Mouse (Mus musculus): Measurements from ENCODE around the gene Polr2j. TPM values are rescaled to one million over a fixed set of nuclear protein-coding genes. Genes with fewer than 3 reads are reported as not detected.
"Not testable (repeated sequence)": the region's sequence is repeated elsewhere in the genome, so short reads cannot be mapped to it uniquely, and the experiment has no call there.

Polr2j gene
- total and polyA plus RNA-seq, 3 experiments, result 117 to 160 (median 137) TPM

- Histone ChIP-seq H3K27me3 (replicated peaks) (no peaks in the 10 kb centered on the region), H3K4me2 (ENCODE audit: insufficient read depth, low read depth, poor library complexity, severe bottlenecking) (no peak overlapping the region), H3K79me2 (replicated peaks; ENCODE audit: control insufficient read depth, extremely low read depth, insufficient read depth, poor library complexity, severe bottlenecking) (no peaks in the 10 kb centered on the region), H3K9me3 (replicated peaks; ENCODE audit: low read length) (peaks cover 3% of the 10 kb centered on the region), H3K27ac (ENCODE audit: insufficient read depth, low read depth) (no peak overlapping the region), H3K9ac (ENCODE audit: insufficient read depth, low read depth) (no peak overlapping the region), H3K4me3 (replicated peaks in 1 of 3; ENCODE audit: low read depth in 2 of 3, low read length in 2 of 3, poor library complexity in 1 of 3) (no peak overlapping the region), H3K36me3 (replicated peaks in 1 of 2; ENCODE audit: control insufficient read depth in 1 of 2, insufficient read depth in 1 of 2, low read length in 1 of 2) (peaks cover 7 to 32% of the 10 kb centered on the region in 2 experiments), H3K4me1 (ENCODE audit: control insufficient read depth in 1 of 2, insufficient read depth in 2 of 2) (peaks cover 4% of the 10 kb centered on the region in 2 experiments; a peak in 3 of 4 replicates)
- no peak for DNase-seq (ENCODE audit: extremely low read depth)
- TF ChIP-seq MAFK (IDR thresholded peaks at IDR 0.05; ENCODE audit: insufficient replicate concordance, low read length) (no peak), KAT2A (IDR thresholded peaks at IDR 0.05; ENCODE audit: insufficient replicate concordance, low read length) (no peak), SIN3A (IDR thresholded peaks at IDR 0.05; ENCODE audit: low read length) (no peak), PAX5 (IDR thresholded peaks at IDR 0.05; ENCODE audit: low read length) (no peak), IRF4 (IDR thresholded peaks at IDR 0.05; ENCODE audit: low read depth, low read length) (no peak), USF1 (IDR thresholded peaks at IDR 0.05; ENCODE audit: low read depth, low read length) (no peak)
- dilution Hi-C loops (cut with MboI; ENCODE audit: extremely low pct_ligation_motif_present, extremely low pct_unique_long_range_greater_than_20kb, low sequenced_read_pairs), result no loop called here
- in situ Hi-C loops (cut with MboI; ENCODE audit: low pct_ligation_motif_present, low pct_unique_long_range_greater_than_20kb, low sequenced_read_pairs), result no loop called here
Measured at GRCm38 (mm10) chr5:136155399-136155798, 39.0 kb downstream of the Polr2j start.

- H3K4me1 ChIP-seq (ENCODE audit: control insufficient read depth in 1 of 2, insufficient read depth in 2 of 2); DNase-seq (ENCODE audit: extremely low read depth); H3K9ac ChIP-seq (ENCODE audit: insufficient read depth, low read depth); H3K27me3 ChIP-seq (replicated peaks); H3K9me3 ChIP-seq (replicated peaks; ENCODE audit: low read length); H3K27ac ChIP-seq (ENCODE audit: insufficient read depth, low read depth); H3K4me3 ChIP-seq (replicated peaks in 1 of 3; ENCODE audit: low read depth in 2 of 3, low read length in 2 of 3, poor library complexity in 1 of 3); in situ Hi-C loops (cut with MboI; ENCODE audit: low pct_ligation_motif_present, low pct_unique_long_range_greater_than_20kb, low sequenced_read_pairs); H3K4me2 ChIP-seq (ENCODE audit: insufficient read depth, low read depth, poor library complexity, severe bottlenecking); dilution Hi-C loops (cut with MboI; ENCODE audit: extremely low pct_ligation_motif_present, extremely low pct_unique_long_range_greater_than_20kb, low sequenced_read_pairs); H3K79me2 ChIP-seq (replicated peaks; ENCODE audit: control insufficient read depth, extremely low read depth, insufficient read depth, poor library complexity, severe bottlenecking): not testable (repeated sequence)
- peaks cover 13 to 48% of the 10 kb centered on the region in 2 experiments for H3K36me3 ChIP-seq (replicated peaks in 1 of 2; ENCODE audit: control insufficient read depth in 1 of 2, insufficient read depth in 1 of 2, low read length in 1 of 2)
Measured at GRCm38 (mm10) chr5:136160084-136160483, 43.7 kb downstream of the Polr2j start.

- H3K4me1 ChIP-seq (ENCODE audit: control insufficient read depth in 1 of 2, insufficient read depth in 2 of 2), result peaks cover 0 to 15% of the 10 kb centered on the region in 2 experiments; a peak in 1 of 4 replicates
- TF ChIP-seq E2F4 (IDR thresholded peaks at IDR 0.05; ENCODE audit: insufficient replicate concordance, low read depth, low read length) (no peak), ZMIZ1 (IDR thresholded peaks at IDR 0.05; ENCODE audit: low read depth, low read length) (no peak), SIN3A (IDR thresholded peaks at IDR 0.05; ENCODE audit: low read length) (no peak), CHD2 (IDR thresholded peaks at IDR 0.05; ENCODE audit: low read length) (no peak), MAFK (IDR thresholded peaks at IDR 0.05; ENCODE audit: insufficient replicate concordance, low read length) (no peak), MXI1 (IDR thresholded peaks at IDR 0.05; ENCODE audit: low read depth, low read length) (no peak), GABPA (IDR thresholded peaks at IDR 0.05; ENCODE audit: insufficient replicate concordance, low read depth, low read length) (no peak), HCFC1 (IDR thresholded peaks at IDR 0.05; ENCODE audit: low read depth, low read length) (no peak), POLR2AphosphoS2 (IDR thresholded peaks at IDR 0.05; ENCODE audit: low read depth, low read length) (no peak), POLR2A (IDR thresholded peaks at IDR 0.05; ENCODE audit: low read depth, low read length) (no peak), NRF1 (IDR thresholded peaks at IDR 0.05; ENCODE audit: low read depth, low read length) (no peak), BHLHE40 (IDR thresholded peaks at IDR 0.05; ENCODE audit: low read depth, low read length) (no peak), NELFE (IDR thresholded peaks at IDR 0.05; ENCODE audit: low read depth, low read length) (no peak), RCOR1 (conservative IDR thresholded peaks at IDR 0.05; ENCODE audit: low read depth, low read length) (no peak), ETS1 (conservative IDR thresholded peaks at IDR 0.05; ENCODE audit: low read depth, low read length) (no peak), CTCF (conservative IDR thresholded peaks at IDR 0.05 in 1 of 2, IDR thresholded peaks at IDR 0.05 in 1 of 2; ENCODE audit: low read depth in 2 of 2, low read length in 2 of 2) (no peak), SMC3 (IDR thresholded peaks at IDR 0.05; ENCODE audit: low read depth, low read length) (no peak), PAX5 (IDR thresholded peaks at IDR 0.05; ENCODE audit: low read length) (no peak)
- in situ Hi-C loops (cut with MboI; ENCODE audit: low pct_ligation_motif_present, low pct_unique_long_range_greater_than_20kb, low sequenced_read_pairs) (no loop called here), dilution Hi-C loops (cut with MboI; ENCODE audit: extremely low pct_ligation_motif_present, extremely low pct_unique_long_range_greater_than_20kb, low sequenced_read_pairs) (no loop called here)
- H3K36me3 ChIP-seq (replicated peaks in 1 of 2; ENCODE audit: control insufficient read depth in 1 of 2, insufficient read depth in 1 of 2, low read length in 1 of 2), result peaks cover 26 to 81% of the 10 kb centered on the region in 2 experiments
- H3K27me3 ChIP-seq (replicated peaks), result no peaks in the 10 kb centered on the region
- H3K27ac ChIP-seq (ENCODE audit: insufficient read depth, low read depth), result no peak overlapping the region
- no peak for DNase-seq (ENCODE audit: extremely low read depth)
- H3K79me2 ChIP-seq (replicated peaks; ENCODE audit: control insufficient read depth, extremely low read depth, insufficient read depth, poor library complexity, severe bottlenecking), result no peaks in the 10 kb centered on the region
- H3K4me2 ChIP-seq (ENCODE audit: insufficient read depth, low read depth, poor library complexity, severe bottlenecking), result no peak overlapping the region
- no peak overlapping the region for H3K9ac ChIP-seq (ENCODE audit: insufficient read depth, low read depth)
- peaks cover 9% of the 10 kb centered on the region for H3K9me3 ChIP-seq (replicated peaks; ENCODE audit: low read length)
- H3K4me3 ChIP-seq (replicated peaks in 1 of 3; ENCODE audit: low read depth in 2 of 3, low read length in 2 of 3, poor library complexity in 1 of 3), result no peak overlapping the region
Measured at GRCm38 (mm10) chr5:136163807-136164474, 47.5 kb downstream of the Polr2j start.
